Mouse (Mus musculus): ENCODE data around the gene Polrmt.

Polrmt gene

DNA sequence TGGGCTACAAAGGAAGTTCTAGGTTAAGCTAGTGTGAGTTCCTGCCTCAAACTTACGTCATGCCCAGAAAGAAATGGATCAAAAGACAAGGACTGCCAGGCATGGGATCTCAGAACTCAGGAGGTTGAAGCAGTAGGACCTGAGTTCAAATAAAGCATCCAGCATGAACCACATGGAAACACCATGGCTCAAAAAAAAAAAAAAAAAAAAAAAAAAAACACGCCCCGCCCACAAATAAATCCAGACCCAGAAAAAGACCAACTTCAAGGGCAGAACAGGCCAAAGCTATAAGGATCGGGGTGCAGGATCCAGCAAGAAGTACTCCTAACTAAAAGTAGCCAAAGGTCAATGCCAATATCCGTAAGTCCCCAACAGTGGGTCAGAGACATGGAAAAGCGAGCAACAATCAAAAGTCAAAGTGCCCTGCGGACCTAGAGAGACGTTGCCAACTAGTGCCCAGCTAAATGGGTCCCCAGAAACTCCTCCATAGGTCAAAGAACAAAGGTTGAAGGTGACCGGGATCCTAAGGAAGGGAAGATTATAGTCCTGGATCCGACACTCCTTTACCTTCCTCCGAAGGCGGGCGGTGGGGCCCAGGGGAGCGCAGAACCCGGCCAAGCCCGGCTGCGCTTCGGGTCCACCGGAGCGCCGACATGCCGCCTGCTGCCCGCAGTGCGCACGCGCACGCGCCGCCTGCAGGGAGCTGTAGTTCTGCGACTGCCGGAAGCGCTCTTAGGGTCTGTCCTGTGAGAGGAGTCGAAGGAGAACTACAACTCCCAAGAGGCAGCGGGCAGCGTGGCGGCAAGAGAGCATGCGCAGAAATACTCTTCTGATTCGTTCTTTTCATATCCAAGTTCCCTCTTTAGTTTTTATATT lies at the start of gene Polrmt:
Gene Polrmt (minus strand): TSS at position 684 of the 876 bp plus-strand sequence.
- DNase-seq (ENCODE audit: low read depth), result peak; percentile 95

DNA sequence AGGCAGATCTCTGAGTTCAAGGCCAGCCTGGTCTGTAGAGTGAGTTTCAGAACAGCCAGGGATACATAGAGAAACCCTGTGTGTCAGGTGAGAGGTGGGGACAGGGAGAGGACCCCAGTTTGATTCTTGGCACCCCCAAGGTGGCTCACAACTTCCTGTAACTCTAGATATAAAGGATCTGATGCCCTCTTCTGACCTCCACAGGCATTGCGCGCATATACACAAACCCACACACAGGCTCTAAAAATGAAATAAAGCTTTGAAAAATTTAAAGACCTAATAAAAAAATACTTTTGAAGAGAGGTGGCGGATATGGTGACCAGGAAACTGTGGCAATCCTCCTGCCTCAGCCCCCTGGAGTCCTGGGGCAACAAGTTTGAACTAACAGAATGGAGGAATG lies 49.5 kb upstream of the Polrmt start:
- DNase-seq (ENCODE audit: low read depth), result no peak

DNA sequence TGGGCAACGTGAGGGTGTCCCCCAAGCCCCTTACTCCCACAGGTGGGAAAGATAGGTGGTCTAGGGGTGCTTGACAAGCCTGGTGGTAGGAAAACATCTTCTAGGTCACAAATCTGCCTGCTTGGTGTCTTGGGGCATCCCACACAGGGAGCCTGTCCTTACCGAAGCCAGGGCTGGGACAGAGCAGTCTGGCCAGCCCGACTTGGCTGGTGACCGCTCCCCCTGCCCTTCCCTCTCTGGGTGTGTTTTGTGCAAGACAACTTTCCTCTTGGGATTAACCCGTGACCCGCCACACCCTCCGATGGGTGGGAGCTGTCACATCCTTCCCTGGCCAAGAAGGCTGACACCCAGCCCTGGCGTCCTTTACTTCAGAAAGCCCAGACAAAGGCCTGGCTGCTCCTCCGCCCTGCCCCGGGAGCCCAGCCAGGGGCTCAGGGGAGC lies 48.1 kb upstream of the Polrmt start:
- DNase-seq (ENCODE audit: low read depth), result no peak

DNA sequence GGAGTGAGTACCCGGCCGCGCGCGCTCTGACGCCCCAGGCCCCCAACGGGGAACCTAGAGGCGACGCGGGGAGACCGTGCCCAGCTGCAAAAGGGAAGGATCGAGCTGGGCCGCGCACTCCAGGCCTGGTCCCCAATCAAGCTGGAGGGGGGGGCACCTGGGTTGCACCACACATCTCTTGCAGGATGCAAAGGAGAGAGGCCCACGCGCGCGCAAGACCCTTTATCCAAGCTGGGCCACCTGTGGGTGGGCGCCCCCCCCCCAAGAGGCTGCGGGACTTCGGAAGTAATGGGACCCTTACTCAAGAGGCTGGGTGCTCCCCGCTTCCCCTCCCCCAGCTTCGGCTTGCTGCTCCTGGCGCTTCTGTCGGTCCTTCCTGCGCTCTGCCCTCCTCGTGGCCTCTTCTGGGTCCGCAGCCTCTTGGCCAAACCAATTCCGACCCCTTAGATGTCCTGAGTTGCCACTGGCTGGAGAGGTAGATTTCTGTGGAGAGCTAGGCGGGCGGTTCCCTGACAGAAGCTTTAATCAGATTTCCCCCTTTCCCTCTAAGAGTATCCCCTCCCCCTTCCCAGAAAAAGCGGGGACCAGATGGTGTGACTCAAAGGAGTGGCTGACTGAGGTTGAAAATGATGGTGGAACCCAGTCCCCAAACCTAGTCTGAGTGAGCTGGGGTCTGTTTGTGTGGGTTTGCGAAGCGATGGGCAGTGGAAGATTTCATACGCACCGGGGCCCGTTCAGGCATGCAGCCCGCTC lies 47.5 kb upstream of the Polrmt start:
- DNase-seq (ENCODE audit: low read depth), result no peak

DNA sequence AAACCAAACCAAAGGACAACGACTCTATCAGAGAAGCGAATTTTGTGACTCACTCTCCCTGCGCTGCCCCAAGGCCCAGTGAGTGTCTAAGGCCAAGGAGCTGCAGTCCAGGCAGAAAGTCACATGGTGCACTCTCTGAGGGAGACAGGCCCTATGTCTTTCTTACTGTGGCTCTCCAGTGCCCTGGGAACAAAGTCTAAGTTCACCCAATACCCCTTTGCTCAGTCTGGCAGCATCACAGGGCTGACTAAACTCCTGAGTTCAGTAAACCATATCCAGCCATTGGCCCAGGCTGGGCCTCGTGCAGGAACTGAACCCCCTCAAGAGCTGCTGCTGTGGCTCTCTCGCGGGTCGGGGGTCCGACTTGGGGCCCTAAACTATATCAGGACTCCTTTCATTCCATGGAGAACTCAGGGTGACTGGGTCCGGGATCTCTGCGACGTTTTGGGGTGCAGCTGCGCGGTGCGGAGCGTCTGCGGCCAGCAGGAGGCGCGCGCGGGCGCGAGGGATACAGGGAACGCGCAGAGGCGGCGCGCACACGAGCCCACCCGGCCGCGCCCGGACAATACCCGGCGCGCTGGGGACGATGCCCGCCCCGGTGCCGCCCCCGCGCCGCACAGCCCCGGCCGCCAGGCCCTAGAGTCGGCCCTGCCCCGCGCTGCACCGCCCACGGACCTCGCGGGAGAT lies 46.8 kb upstream of the Polrmt start, which contains the start of gene Palm:
Gene Palm (plus strand): TSS at position 522 of the 687 bp plus-strand sequence.
- peak; percentile 44 for DNase-seq (ENCODE audit: low read depth)

DNA sequence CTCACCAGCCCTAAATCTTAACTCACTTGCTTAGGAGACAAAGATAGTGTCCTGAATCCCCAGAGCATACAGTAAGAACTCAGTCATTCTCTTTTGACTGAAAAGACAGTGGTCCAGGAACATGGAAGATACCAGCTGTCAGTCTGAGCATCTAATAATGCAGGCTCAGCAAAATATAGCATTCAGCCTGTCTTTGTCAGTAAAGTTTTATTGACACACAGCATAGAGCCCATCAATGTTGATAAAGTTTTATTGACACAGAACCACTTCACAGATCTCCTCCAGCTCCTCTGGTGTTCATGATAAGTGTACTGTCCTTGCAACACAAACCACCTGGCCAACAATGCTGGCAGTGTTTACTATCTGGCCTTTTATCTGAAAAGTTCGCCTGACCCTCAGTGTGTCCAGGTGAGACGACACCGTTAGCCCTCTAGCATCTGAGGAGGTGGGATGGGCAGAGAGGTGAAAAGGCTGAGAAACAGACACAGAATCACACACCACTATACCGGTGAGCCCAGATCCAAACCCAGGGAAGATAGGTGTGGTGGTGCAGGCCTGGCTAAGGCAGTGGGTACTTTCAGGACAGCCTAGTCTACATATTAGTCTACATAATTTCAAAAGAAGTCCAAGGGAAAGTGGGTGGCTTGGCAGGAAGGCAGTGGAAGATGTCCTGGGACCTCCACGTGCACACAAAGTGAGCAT lies 46.1 kb upstream of the Polrmt start:
- DNase-seq (ENCODE audit: low read depth), result no peak

DNA sequence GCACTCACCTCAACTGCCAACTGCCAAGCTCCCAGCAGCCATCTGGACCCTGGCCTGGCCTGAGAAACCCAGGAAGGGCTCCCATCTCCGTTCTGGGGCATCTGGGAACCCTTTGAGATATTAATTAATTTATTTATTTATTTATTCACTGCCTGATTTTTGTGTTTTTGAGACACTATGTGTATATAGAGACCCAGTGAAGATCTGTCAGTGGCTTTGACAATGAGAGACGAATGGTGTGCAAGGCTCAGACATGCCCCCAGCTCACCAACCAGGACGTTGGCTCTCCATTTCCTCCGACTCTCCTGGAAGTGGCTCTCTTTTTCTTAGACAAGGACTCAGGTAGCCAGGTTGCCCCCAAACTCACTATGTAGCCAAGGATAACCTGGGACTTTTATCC lies 44.5 kb upstream of the Polrmt start, which contains the start of gene Prss57:
Gene Prss57 (minus strand): TSS at position 101 of the 400 bp plus-strand sequence.
- no peak for DNase-seq (ENCODE audit: low read depth)

DNA sequence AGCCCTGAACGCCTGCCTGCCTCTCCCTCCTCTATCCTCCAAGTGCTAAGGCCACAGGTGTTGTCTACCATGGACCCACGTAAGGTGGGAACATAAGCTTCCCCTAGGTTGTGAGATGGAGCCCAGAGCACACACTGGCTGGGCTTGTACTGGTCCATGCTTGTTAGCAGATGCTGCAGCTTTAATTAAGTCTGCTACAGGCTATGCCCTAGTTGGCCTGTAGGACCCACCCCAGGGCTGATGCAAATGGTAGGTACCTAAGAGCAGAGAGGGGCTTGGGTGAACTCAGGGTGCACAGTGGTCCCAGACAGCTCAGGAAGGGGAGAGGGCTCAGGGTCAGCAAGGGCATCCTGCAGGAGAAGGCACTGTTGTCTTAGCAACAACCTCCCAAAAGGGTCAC lies 43.2 kb upstream of the Polrmt start:
- DNase-seq (ENCODE audit: low read depth), result no peak

DNA sequence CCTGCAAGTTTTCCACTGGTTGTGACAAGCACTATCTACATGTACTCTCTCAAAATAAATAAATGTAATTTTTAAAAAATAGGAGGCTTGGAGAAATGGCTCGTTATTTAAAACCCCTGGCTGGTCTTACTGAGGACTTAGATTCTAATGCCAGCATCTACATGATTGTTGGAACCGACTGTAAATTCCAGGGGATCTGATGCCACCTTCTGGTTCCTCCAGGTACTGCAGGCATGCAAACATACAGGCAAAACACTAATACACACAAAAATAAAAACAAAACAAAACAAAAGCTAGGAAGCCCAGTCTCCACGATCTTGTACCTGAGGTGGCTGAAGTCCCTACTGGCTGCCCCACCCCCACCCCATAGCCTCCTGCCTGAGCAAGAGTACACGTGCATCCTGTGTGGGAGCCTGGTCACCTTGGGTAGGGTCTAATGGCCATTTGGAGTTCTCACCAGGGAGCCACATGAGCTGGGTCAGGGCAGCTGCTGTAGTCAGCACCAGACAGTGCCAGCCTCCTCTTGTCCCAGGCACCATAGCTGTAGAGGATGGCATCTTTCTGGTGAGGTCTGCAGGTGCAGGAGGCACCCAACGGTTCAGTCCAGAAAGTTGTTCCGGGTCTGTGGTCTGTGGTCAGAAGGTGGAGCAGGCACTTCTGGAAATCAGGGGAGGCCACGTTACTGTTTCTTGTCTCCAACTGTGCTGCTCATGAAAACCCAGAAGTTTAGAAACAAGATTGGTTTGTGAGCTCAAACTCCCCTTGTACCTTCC lies 42.2 kb upstream of the Polrmt start:
- peak; percentile 66 for DNase-seq (ENCODE audit: low read depth)

DNA sequence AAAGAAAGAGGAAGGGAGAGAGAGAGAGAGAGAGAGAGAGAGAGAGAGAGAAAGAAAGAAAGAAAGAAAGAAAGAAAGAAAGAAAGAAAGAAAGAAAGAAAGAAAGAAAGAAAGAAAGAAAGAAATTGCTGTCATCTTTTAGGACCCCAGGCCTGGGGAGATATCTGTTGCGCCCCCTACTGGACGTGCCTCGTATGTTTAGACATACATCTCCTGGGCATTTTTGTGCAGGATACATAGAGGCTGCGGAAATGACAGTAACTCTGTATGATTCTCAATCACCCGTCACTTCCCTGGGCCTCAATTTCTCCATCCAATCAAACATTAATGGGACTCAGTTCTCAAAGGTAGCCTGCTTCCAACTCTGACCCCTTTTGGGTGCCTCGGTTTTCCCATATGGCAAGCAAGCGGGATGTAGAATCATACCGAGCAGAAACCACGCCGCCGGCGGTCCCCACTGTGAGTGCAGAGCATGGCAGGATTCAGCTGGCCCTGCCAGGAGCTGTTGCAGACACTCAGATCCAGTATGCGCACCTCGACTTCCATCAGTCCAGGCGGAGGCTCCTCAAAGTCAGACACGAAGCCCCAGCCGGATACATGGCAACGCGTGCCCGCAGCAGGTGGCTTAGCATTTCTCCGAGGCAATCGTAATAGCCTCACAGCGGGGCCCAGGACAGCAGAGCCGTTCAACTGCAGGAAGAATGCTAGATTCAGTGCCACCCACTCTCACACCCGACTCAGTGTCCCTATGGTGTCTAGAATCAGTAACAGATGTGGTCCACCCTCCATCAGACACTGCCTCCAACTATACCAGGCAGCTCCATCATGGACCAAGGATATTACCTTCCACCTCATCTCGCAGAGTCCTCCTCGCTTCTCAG lies 37.8 kb upstream of the Polrmt start:
- peak; percentile 51 for DNase-seq (ENCODE audit: low read depth)

DNA sequence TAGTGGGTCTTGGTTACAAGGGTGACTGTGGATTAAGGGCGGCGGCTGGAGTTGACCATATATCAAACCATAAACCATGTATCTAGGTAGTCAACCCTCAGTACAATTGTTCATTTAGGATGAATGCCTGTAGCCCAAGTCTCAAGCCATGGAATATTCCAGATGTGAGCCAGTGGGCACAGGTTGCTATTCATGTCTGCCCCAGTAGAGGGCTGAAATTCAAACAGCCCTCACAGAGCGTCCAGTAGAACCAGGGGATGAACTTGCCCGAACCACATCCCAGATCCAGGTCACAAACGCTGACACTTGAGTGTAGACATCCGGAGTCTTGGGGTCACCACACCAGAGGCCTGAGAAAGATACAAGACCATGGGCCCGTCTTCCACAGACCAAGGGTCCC lies 36.7 kb upstream of the Polrmt start:
- DNase-seq (ENCODE audit: low read depth), result no peak

DNA sequence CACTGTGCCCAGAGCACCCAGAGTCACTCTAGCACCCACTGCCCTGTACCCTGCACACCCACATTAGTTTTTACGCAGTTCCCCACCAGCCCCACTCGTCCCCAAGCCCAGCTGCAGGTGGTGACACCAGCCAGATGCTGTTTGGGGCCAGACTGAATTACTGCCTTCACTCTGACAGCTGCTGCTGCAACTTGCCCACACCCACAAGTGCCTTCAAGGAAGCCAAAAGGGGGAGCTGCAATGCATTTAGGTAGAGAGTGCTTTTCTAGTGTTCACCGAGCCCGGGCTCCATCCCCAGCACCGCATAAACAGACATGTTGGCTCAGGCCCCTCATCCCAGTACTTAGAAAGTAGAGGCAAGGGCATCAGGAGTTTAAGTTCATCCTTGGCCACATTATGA lies 35.6 kb upstream of the Polrmt start:
- no peak for DNase-seq (ENCODE audit: low read depth)

DNA sequence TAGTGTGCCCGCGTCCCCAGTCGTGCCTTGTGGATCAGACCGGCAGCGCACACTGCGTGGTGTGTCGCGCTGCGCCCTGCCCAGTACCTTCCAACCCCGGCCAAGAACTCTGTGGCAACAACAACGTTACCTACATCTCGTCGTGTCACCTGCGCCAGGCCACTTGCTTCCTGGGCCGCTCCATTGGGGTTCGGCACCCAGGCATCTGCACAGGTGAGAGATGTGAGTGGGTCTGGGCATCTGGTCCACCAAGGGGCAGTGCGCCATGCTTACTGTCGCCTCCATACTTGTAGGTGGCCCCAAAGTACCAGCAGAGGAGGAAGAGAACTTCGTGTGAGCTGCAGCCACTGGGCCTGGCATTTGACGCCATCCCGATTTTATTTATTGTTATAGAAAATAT lies 34.8 kb upstream of the Polrmt start:
- DNase-seq (ENCODE audit: low read depth), result no peak

DNA sequence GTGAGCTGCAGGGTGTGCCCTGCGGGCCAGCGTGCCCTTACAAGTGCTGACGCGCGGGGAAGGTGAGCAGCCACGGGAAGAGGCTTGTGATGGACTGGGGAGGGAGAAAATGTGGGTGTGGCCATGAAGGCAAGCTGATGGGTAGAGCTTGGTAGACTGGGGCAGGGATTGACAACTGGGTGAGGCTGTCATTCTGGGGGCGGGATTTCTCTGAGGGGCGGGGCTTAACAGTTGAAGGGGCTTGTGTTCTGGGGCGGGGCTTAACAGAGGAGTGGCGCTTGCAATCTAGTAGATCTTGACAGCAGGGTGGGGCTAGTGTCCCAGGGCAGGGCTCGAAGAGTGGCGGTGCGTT lies 34.3 kb upstream of the Polrmt start:
- DNase-seq (ENCODE audit: low read depth), result peak; percentile 75

DNA sequence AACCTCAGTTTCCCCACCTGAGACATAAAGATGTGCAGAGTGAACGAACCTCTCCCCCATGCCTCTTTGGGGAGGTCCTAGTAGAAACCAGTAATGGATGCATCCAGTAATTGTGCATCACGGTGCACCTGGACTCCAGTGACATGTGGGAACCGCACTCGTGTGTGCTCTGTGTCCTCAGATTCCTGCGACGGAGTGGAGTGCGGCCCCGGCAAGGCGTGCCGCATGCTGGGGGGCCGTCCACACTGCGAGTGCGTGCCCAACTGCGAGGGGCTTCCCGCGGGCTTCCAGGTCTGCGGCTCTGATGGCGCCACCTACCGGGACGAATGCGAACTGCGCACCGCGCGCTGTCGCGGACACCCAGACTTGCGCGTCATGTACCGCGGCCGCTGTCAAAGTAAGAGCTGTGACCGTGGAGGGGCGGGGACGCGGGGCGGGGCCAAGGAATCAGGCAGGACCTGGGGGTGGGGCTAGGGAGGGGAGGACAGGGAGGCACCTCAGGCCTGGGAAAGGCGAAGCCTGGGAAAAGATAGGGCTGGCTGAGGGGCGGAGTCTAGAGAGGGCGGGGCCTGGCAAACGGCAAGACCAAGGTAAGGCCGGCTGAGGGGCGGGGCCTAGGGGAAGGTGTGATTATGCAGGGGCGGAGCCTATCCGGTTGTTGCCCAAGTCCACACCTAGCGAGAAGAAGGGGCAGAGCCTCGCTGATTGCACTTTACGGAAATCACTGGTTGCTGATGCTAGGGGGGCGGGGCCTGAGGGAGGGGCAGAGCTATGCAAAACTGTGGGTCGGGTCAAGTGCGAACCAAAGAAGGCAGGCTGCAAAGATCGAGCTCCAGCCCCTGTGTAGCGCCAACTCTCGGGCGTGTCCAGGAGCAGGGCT lies 33.6 kb upstream of the Polrmt start:
- peak; percentile 94 for DNase-seq (ENCODE audit: low read depth)

DNA sequence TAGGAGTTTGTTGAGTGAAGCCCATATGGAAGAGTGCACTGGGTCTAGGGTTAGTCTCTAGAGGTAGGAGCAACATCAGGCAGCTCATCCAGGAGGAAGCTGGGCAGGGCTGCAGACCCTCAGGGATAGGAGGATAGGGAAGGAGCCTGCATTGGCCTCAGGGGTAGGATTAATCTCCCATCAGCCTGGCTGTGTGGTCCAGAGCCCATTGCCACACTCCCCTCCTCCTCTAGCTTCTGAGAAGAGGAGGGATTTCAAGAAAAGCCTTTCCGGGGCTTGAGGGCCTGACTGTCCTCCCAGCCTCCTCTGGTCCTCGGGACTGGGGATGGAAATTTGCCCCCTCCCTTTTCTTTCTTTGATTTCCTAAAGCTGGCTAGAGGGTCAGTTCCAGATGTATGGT lies 32.8 kb upstream of the Polrmt start:
- DNase-seq (ENCODE audit: low read depth), result no peak

DNA sequence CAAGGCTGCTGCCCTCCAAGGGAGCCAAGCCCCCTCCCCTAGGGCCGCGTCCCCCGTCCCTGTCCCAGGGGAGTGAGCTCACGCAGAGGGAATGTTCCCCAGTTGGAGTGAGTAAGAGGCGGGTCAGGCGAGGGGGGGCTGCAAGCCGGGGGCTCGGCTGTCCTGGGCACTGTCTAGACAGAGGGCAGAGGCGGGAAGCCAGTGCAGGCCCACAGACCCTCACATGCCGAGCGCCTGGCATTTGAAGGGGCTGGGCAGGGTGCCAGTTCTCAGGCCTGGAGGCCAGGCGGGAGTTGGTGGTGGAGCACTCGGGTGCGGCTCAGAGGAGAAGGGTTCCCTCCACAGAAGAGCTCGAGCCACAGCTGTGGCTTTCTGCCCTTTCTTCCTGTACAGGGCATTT lies 31.6 kb upstream of the Polrmt start:
- no peak for DNase-seq (ENCODE audit: low read depth)

DNA sequence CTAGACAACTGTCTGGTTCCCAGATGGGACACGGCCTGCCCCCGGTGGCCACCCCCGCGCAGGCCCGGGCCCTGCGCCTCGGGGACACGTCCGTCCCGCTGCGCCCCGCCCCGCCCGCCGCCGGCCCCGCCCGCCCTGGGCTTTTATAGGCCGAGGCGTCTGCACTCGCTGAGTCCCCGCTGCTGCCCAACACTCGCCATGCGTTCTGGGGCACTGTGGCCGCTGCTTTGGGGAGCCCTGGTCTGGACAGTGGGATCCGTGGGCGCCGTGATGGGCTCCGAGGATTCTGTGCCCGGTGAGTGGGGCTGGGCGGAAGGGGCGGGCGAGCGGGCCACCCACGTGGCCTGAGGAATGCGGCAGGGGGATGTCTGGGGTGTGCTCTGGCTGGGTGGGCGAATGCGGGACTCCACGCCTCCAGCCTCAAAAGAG lies 30.7 kb upstream of the Polrmt start, which contains the start of gene Fstl3:
Gene Fstl3 (plus strand): TSS at position 170 of the 429 bp plus-strand sequence.
- DNase-seq (ENCODE audit: low read depth), result no peak

Measured in c-Kit-positive CD71-positive TER-119-negative erythroid progenitor cells, embryonic 14.5 days (primary cell).